Mouse (Mus musculus) gonadal fat pad, adult 2 months (tissue): ENCODE measurements at regions not wholly inside any gene's neighbourhood (a gene's known extent, or its start where the extent isn't known, plus 50 kb on each side); places are given as distances from the start of the nearest gene placed in this dataset.

ENCODE experiments used
- DNase-seq: peaks from one replicate; pipeline ENCODE4 v3.0.0-alpha.2; 2012; ENCODE audit warnings: low read depth

GRCm38 (mm10) chr4:124542696-124543095 lies 67.9 kb downstream of the 3100002H09Rik start:
- no peak for DNase-seq

- no peak for DNase-seq
Observed at GRCm38 (mm10) chr4:124538471-124538870, 72.1 kb downstream of the 3100002H09Rik start.

GRCm38 (mm10) chr4:124537681-124538080 lies 72.9 kb downstream of the 3100002H09Rik start:
- no peak for DNase-seq

- DNase-seq, result no peak
Observed at GRCm38 (mm10) chr4:124533614-124534013, 77.0 kb downstream of the 3100002H09Rik start.

- no peak for DNase-seq
Observed at GRCm38 (mm10) chr4:124530596-124530995, 80.0 kb downstream of the 3100002H09Rik start.

- no peak for DNase-seq
Observed at GRCm38 (mm10) chr4:124526822-124527221, 83.8 kb downstream of the 3100002H09Rik start.

- no peak for DNase-seq
Observed at GRCm38 (mm10) chr4:124526362-124526761, 84.2 kb downstream of the 3100002H09Rik start.

- no peak for DNase-seq
Observed at GRCm38 (mm10) chr4:124520309-124520708, 90.3 kb downstream of the 3100002H09Rik start.

GRCm38 (mm10) chr4:124511761-124512160 lies 98.8 kb downstream of the 3100002H09Rik start:
- no peak for DNase-seq

GRCm38 (mm10) chr4:124510816-124511215 lies 99.8 kb downstream of the 3100002H09Rik start:
- DNase-seq, result no peak

- no peak for DNase-seq
Observed at GRCm38 (mm10) chr4:124509695-124510094, 100.9 kb downstream of the 3100002H09Rik start.

- DNase-seq, result no peak
Observed at GRCm38 (mm10) chr4:124506083-124506647, 104.4 kb downstream of the 3100002H09Rik start.

GRCm38 (mm10) chr4:124501785-124502184 lies 108.8 kb downstream of the 3100002H09Rik start:
- no peak for DNase-seq

GRCm38 (mm10) chr4:124498043-124498442 lies 112.6 kb downstream of the 3100002H09Rik start:
- no peak for DNase-seq

- DNase-seq, result no peak
Observed at GRCm38 (mm10) chr4:124485941-124486581, 124.5 kb downstream of the 3100002H09Rik start.

GRCm38 (mm10) chr4:124484613-124485586 lies 125.7 kb downstream of the 3100002H09Rik start:
- no peak for DNase-seq

- no peak for DNase-seq
Observed at GRCm38 (mm10) chr4:124477870-124478301, 132.7 kb downstream of the 3100002H09Rik start.

- DNase-seq, result no peak
Observed at GRCm38 (mm10) chr4:124477359-124477868, 133.2 kb downstream of the 3100002H09Rik start.

GRCm38 (mm10) chr4:124465229-124465820 lies 145.3 kb downstream of the 3100002H09Rik start:
- no peak for DNase-seq

GRCm38 (mm10) chr4:124455511-124456338 lies 154.9 kb downstream of the 3100002H09Rik start:
- DNase-seq, result no peak

- DNase-seq, result no peak
Observed at GRCm38 (mm10) chr4:124451131-124451530, 159.5 kb downstream of the 3100002H09Rik start.
